Mouse (Mus musculus) urinary bladder, adult 2 months (tissue): ENCODE measurements around the gene Bcl2. TPM values are rescaled to one million over a fixed set of nuclear protein-coding genes. Genes with fewer than 3 reads are reported as not detected.

ENCODE experiments used
- DNase-seq: peaks from one replicate; pipeline ENCODE4 v3.0.0; 2022; ENCODE audit warnings: low spot score
- polyA plus RNA-seq: library from polyadenylated mRNA; depleted of rRNA; stranded (reverse); fragments of >200 nt; gene quantifications from 2 replicates; pipeline ENCODE4 v1.2.3, GENCODE M21; 2012

The Bcl2 gene
- polyA plus RNA-seq, 1 experiment, result 3.4 TPM

DNA sequence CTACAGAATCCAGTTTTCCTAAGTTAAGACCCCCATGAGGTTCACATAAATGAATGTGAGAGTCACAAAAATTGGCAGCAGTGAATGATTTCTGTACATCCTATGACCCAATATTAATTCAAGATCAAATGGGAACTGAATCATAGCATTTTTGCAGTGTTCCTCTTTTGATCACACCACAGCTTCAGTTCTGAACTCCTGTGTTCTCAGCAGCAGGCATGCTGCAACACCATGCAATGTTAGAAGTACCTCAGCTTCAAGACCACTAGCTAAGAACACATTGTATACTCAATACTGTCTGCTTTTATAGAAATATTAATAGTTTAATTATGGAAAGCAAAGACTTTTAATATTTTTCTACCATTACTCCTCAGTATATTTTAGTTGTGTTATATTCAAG is 85.8 kb downstream of the Bcl2 start:
- DNase-seq, result no peak

DNA sequence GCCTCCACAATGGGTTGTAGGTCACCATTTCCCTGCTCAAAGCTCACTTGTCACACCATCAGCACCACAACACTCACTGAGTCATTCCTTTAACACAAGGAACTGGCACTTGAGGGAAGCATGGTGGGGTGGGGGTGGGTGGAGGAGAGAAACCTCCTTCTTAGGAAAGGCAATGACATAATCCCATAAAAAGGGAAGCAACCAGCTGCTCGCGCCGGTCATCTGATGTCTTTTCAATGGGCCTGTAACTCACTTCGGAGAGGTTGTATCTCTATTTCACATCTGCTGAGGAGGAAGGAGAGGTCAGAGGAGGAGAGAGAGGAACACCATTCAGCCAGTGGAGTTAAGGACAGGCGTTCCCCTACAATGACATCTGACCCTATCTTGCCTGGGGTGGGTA is 86.8 kb downstream of the Bcl2 start:
- DNase-seq, result no peak

DNA sequence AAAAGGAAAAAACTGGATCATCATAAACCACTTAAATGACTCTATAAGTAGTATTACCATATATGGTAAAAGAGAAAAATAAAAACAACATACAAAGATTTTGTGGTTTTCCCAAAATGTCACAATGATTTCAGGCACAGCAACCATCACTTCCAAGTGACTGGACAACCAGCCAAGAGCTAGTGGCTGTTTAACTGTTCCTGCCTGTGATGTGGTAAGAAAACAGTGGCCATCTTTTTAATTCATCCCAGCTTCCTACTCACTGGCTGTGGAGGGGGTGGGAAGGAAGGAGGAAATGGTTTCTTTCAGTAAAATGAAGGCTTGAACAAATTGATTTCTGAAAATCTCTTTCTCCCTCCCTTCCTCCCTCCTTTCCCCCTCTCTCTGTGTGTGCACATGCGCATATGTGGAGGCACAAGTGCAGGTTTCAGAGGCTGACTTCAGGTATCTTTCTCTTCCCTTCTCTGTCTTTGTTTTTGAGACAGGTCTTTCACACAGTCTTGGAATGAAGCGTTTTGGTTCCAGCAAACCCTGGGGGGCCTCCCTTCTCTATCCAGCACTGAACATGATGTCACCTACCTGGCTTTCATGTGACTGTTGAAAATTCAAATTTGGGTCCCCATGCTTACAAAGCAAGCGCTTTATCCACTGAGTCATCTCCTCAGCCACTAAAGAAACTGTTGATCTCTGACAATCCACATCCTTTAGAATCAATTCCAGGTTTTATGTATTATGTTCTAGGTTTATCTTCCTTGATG is 93.7 kb downstream of the Bcl2 start:
- no peak for DNase-seq

DNA sequence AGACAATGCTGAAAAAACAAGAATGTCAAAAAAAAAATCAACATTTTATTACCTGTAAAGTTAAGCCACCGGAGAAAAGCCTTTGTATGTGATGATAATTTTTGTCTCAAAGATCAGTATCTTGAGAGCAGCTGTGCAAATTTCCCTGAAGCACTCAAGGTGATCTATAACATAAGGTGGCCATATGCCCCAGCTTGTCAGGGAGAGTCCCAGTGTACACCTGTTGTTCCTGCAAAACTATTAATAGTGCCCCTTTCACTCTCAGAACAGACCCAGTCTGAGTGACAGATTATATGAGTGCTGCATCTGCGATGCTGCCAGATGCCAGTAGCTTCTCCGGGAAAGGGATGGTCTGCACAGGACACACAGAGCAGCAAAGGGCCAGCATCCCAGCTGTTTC is 95.3 kb downstream of the Bcl2 start:
- no peak for DNase-seq

DNA sequence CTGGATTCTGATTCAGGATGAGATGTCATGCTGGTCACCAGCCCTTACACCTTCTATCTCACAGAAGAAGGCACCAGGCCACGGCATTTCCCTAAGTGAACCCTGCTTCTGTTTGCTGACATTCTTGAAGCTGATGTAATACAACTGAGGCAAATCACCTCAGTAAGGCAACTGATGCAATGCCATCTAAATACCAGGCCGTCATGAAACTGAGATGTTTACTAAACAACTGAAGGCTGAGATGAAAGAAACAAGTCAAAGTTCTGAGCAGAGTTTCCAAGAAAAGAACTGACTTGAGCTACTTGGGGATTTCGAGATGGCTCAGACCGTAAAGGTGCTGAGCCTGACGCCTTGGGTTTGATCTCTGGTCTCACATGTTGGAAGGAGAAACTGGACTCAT is 97.1 kb downstream of the Bcl2 start:
- no peak for DNase-seq

DNA sequence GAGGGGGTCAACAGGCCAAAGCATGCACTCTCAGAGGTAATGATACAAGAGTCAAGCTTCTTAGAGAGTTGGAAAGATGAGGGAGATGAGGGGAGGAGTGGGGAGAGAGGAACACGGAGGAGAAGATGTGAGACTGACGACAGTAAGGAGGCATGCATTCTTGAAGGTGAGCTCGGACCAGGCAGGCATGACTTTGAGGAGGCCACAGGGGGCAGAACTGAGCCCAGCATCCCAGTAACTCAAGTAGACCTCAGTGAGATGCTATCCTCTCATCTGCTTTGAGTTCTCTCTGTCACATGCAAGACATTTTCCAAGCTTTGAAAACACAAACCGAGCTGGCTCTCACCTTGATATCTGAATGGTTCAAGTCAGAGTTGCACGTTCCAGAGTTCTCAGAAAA is 100.7 kb downstream of the Bcl2 start:
- no peak for DNase-seq

DNA sequence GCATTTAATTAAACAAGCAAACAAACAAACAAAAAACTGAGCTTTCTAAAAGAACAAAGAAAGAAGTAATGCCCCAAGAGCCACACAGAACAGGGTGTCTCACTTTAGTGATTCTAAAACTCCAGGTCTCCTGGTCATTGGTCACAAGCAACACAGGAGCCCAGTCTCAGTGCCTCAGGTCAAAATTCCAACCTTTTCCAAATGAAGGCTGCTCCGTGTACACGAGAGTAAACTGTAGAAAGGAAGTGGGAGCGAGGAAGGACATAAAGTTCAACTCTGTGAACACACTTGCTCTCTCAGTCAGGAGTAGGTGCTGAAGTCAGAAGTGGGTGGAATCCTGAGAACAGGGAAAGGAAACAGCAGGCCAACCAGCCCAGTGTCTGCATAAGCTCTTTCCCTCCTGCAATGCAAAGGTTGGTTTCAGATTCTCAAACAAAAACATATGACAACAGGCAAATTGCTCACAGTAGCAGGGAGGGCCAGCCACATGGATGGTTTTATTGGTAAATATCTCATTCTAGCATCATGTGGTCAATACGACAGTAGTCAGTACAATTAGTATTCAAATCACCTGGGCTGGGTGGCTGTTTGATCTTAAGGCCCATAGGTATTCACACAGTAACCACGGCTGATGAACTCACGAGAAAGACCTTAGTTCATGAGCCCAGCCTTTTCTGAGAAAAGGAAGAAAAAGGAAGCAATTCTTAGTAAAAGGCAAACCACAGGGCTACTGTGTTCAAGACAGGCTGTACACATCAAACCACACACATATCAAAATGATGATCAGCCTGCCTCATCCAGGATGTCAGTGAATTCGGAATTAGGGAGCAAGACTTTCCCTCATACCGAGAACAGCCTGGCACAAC is 101.7 kb downstream of the Bcl2 start:
- no peak for DNase-seq

DNA sequence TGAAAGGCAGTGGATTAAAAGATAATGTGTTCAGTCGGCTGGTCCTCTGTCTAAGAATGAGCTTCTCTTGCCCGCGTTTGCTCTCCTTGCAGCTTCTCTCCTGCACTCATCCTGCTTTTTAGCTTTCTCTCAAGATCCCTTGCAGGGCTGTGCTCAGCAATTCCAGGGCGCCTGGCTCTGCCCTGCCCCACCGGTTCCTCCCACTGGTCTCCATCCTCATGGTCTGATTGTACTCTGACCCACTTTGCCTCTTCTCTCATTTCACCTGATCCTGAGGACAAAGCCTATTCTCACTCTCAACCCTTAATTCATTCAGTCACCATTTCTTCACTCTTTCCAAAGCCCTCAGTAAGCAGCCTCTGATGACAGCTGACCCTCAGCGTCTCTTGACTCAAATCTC is 102.8 kb downstream of the Bcl2 start:
- no peak for DNase-seq

DNA sequence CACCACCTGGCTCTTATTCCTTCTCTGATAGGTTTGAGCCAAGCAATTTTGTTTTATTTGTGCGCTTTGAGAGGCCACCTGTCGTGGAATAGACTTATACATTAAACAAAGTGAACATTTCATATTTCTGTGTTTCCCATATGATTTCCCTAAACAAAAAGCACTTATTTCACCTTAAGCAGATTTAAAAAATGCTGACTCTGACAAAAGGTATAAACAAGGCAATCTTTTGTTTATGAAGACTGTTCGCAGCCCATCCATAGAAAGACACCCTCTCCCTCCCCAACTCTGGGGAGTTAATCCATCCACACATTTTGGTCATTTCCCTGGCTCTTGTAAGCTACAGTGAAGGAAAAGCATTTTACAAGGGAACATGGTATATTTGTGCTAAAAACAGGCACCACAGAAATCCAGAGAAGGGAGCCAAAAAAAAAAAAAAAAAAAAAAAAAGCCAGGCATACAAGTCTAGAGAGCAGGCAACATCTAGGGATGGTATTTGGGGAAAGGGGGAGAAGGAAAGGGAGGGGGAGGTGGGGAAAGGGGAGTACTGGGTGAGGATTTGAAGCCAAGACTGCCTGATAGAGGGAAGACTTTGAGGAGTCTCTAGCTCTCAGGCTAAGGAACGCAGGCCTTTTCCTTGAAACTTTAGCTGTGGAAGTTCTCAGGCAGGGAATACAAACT is 105.8 kb downstream of the Bcl2 start:
- DNase-seq, result no peak

DNA sequence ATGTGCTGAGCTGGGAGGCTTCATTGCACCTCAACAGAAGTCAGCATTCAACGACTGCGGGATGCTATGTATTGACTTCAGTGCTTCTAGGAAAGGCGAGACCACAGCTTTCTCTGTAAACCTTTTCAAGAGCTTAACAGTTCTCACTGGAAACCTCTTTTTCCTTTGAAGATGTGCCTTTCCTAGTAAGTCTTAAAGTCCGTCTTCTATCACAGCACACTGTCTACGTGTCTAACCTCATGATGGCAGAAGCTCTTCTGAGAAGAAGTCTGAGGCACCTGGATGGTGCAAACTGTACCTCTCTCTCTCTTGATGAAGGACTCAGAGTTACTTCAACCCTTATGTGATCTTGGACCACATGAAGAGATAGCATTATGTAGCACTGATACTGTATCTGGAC is 107.1 kb downstream of the Bcl2 start:
- DNase-seq, result no peak

DNA sequence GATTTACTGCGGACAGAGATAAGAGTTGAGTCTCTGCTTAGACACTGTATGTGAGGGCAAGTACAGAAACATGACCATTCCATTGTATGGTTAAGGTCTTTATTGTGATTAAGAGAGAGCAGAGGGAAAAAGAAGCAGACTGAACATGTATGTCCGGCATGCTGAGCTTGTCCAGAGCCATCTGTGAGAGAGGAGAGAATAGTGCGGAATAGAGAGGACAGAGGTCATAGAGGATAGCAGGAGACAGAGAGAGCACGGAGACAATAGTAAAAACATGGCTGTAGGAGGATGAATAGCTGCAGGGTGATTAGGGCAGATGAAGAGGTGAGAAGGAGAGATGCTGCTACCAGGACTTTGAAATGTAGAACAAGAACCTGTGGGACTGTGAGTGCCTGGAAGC is 110.7 kb downstream of the Bcl2 start:
- DNase-seq, result no peak

DNA sequence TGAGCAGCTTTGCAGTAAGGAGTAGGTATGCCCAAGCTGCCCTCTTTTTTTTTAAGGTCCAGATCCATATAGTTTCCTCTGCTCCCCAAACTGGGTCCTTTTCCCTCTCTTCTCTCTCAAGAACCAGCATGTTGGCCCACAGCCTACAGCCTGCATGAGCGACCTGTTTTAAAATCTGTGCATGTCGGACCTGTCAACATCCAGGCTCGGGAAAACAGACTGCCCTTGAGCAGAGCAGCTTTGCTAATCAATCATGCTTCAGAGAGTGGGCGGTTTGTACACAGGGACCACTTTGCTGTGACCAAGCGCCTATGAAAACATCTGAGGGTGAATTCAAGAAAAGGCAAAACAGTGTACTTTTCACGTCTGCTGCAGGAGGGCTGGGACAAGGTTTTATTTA is 111.1 kb downstream of the Bcl2 start:
- DNase-seq, result no peak

DNA sequence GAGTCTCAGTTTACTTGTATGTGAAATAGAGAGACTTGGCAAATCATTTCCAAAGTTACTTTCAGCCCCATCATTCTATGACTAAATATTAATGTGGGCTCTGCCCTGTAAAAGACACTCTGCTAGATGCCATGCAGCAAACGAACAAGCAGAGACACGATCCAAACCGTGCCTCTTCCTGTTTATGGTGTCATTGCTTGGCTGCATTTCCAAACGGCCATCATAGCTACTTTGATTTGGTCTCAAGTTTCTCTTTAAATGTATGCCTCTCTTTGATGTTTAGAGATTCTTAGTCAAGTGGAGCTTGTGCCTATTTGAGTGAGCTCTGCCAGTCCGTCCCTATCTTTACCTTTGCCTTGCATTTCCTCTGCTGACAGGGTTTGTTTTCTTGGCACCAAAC is 111.5 kb downstream of the Bcl2 start:
- DNase-seq, result no peak

DNA sequence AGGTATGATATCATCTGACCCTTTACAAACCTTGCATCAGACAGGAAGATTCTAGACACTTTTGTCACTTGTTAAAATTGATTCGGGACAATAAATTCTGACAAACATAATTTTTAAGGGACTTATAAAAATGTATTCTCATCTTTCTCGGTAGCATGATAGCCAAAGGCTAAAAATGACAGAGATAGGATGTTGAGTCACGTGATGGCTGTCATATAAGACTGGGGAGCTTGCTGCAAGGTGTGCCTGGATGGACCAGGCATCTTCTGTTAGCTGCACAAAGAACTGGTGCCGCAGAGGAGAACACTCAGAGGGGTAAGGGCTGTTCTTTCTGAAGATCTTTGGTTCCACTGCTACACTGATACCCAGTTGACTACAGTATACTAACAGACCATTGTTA is 112.8 kb downstream of the Bcl2 start:
- DNase-seq, result no peak

DNA sequence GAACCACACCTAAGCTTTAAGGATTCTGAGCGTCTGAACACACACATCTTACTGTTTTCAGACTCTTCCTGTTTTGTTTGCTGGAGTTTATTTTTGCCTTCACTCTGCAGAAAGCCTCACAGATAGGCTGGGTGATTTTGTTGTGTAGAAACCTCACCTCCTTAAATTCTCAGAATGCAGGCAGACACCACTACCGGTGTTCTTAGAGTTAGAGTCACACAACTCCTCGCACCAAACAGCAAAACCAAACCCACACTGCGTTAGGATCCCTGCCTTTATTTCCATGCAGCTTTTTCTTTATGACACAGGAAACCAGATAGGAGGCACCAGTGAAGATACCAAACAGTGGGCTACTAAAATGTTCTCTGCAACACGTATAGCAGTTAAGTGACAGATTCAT is 113.2 kb downstream of the Bcl2 start:
- no peak for DNase-seq

DNA sequence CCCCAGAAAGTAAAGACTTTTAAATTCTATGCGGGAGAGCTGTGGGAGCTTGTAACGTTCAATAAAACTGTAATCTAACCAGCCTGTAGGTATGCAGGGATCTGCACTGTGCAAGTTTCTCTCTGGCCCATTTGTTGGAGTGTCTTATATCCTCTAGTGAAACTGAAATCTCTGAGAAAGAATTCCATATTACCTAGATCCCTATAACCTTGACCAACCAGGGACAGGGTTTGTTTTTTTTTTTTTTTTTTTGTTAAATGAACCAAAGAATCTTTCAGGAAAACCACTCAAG is 115.8 kb downstream of the Bcl2 start:
- DNase-seq, result no peak

DNA sequence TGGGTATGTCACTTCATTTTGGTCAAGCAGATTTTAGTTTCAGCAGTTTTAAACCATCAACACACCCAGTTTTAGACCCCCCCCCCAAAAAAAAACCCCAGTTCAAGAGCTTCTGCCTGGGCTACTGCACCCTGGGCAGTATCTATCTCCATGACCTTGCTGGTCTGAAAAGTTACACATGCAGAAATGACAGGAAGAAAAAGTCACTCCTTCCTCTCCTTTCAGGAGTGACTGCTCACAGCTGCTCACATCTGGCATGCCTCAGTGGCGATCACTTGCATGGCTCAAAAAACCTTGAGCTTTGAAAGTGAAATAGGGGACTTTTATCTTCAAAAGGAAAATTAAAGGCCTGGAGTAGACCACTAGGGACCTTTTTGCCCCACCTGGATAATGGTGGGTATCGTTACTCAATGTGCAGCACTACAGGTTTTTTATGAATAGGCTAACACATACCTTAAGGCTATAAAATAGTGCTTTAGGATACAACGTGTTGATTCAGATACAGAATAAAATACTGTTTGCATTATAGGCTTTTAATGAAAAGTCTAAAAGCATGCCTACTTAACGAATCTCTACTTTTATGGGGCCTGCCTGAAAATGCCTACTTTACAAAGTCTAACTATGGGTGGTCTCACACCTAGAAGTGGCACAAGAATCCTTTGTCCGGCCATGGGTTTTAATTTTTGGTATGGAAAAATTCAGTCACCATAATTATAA is 116.3 kb downstream of the Bcl2 start:
- DNase-seq, result no peak

DNA sequence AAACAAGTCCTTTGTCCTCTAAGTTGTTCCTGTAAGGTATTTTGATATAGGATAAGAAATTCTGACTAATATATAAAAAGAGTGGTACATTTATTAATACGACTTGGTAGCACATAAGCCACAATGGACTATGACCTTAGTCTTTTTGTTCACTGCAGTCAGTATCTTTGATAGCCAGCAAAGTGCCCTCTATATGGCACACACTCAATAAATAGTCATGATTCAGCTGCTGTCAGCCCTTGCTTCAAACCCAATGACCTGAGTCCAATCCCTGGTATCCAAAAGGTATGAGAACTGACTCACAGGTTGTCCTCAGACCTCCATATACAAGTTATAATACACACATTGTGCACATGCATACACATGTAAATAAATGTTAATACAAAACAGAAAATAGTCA is 117.7 kb downstream of the Bcl2 start:
- DNase-seq, result no peak

DNA sequence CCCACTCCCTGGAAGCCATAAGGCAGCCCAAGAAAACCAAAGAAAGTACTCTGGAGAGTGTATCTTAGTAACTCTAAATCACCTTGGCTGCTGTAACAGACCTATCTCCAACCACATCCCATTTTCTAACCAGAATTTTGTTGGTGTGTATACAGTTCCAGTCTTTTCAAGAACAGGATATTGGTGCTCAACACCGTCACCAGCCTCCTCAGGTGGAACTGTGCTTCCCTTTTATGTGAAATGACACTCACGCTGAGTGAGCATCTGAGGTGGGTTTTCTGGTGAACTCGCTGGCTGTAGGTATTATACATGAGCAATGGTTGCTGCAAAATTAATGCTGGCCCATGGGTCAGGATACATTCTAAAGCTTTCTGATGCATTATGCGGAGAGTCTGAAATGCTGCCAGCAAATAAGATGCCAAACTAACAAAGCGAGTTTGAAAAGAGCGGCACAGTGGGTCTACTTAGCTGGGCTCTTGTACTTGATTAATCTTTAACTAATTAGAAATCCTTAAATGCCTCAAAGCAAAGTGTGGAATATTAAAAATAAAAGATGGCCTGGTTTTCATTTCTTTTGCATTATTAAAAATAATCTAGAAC is 118.7 kb downstream of the Bcl2 start:
- no peak for DNase-seq

DNA sequence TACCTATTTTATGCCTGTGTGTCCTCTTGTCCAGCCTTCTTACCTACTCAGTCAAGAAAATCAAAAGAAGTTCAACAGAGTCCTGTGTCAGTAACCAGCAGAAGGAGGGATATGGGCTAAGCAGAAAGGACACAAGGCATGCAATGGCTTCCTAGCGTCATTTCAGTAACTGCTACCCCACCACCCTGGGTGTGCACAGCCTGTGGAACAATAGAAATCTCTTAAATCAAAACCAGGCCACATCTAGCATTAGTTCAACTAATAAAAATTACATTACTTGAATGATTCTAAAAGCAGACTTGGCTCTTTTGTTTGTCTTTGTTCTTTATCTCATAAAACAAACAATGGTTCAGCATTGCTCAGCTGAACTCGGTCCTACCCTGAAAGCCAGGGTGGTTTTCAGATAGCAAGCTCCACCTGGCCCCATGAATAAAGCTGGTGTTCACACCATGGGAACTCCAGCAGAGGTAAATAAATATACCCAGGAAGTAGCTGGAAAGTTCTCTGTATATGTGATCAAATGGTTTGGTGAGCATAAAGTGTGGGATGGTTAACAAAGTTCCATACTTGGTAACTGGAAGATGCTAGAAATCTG is 122.8 kb downstream of the Bcl2 start:
- DNase-seq, result no peak

DNA sequence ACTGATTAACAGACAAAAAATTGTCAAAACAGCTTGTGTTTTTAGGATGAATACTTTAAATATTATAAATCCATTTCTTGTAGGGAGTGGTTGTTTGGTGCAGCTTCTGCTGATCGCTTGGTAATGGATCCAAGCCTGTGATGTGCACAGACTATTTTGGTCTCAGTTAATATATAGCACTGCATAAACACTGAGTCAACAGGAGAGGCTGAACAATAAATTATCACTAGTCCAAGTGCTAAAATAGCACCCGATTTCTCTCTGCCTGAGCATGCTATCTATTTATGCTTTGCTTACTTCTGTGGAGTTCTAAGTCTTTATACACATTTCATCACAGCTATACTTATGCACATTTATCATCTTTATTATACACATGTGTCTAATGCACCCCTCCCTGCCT is 124.9 kb downstream of the Bcl2 start:
- no peak for DNase-seq
